ENCODE assay signal across 19 mouse cellular contexts in the genomic region with DNA sequence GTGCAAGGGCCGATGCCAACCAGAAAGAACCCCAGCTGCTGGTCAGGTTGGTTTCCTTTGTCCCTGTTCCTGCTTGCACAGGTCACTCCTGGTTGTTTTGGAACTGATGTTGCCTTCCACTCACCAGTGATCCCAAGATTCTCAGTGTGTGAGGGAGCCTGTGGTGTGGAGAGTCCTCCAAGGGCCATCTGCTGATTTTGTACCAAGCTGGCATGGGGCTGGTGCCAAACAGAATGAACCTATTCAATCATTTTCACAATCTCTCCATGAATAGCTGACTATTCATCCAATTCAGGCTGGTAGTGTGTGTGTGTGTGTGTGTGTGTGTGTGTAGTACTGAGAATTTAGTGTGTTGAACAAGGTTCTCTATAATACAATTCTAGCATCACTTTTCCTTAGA.
DNase-seq lines count a peak whose midpoint lies in the region; ATAC-seq and TF ChIP-seq lines count a peak whose summit lies in the region.
"Had no signal": no experiment of that assay in that cellular context is flagged by ENCODE, and none has a peak within 500 bp of the region (broad histone marks: within the 10 kb centered on the region; RNA-seq: fewer than 3 reads in every experiment).

No protein-coding gene starts in this region.

- H3K4me3 ChIP-seq in midbrain, postnatal 0 days (ENCODE audit: low read depth, low read length), result no peak overlapping the region
- H3K4me3 ChIP-seq in midbrain, embryonic 10.5 days, result no peak overlapping the region
- H3K4me3 ChIP-seq in forebrain, postnatal 0 days (ENCODE audit: low read depth, low read length), result no peak overlapping the region
- no peak overlapping the region for H3K4me3 ChIP-seq in limb, embryonic 10.5 days
- H3K4me3 ChIP-seq: hindbrain, embryonic 12.5 days; intestine, embryonic 15.5 days; left cerebral cortex, adult 2 months; limb, embryonic 13.5 days; liver, embryonic 15.5 days; megakaryocyte, embryonic 14.5 days had no signal

- no peak overlapping the region for H3K4me2 ChIP-seq in midbrain, postnatal 0 days (ENCODE audit: low read depth, low read length, poor library complexity, severe bottlenecking)
- H3K4me2 ChIP-seq in forebrain, postnatal 0 days (ENCODE audit: low read depth), result no peak overlapping the region
- H3K4me2 ChIP-seq: hindbrain, embryonic 12.5 days; intestine, embryonic 15.5 days; limb, embryonic 13.5 days; liver, embryonic 15.5 days had no signal

- H3K27ac ChIP-seq in midbrain, postnatal 0 days (ENCODE audit: low read depth, low read length), result no peak overlapping the region
- no peak overlapping the region for H3K27ac ChIP-seq in midbrain, embryonic 10.5 days (replicated peaks)
- no peak overlapping the region for H3K27ac ChIP-seq in forebrain, postnatal 0 days (ENCODE audit: low read depth, low read length)
- H3K27ac ChIP-seq in limb, embryonic 10.5 days, result no peak overlapping the region
- H3K27ac ChIP-seq: hindbrain, embryonic 12.5 days; intestine, embryonic 15.5 days; kidney, postnatal 0 days; left cerebral cortex, adult 2 months; limb, embryonic 13.5 days; liver, embryonic 15.5 days had no signal

- no peaks in the 10 kb centered on the region for H3K4me1 ChIP-seq in midbrain, postnatal 0 days (ENCODE audit: insufficient read depth, low read length)
- no peaks in the 10 kb centered on the region for H3K4me1 ChIP-seq in midbrain, embryonic 10.5 days
- no peaks in the 10 kb centered on the region for H3K4me1 ChIP-seq in forebrain, postnatal 0 days (ENCODE audit: insufficient read depth)
- no peaks in the 10 kb centered on the region for H3K4me1 ChIP-seq in limb, embryonic 10.5 days
- H3K4me1 ChIP-seq: hindbrain, embryonic 12.5 days; intestine, embryonic 15.5 days; limb, embryonic 13.5 days; liver, embryonic 15.5 days; megakaryocyte, embryonic 14.5 days had no signal

- H3K9me3 ChIP-seq in midbrain, postnatal 0 days (ENCODE audit: low read length), result no peaks in the 10 kb centered on the region
- H3K9me3 ChIP-seq in midbrain, embryonic 10.5 days (replicated peaks), result no peaks in the 10 kb centered on the region
- no peaks in the 10 kb centered on the region for H3K9me3 ChIP-seq in forebrain, postnatal 0 days (ENCODE audit: low read length)
- no peaks in the 10 kb centered on the region for H3K9me3 ChIP-seq in limb, embryonic 10.5 days (replicated peaks)
- H3K9me3 ChIP-seq: hindbrain, embryonic 12.5 days; intestine, embryonic 15.5 days; limb, embryonic 13.5 days; liver, embryonic 15.5 days had no signal

- no peak overlapping the region for H3K9ac ChIP-seq in midbrain, postnatal 0 days (replicated peaks; ENCODE audit: low read length, poor library complexity, severe bottlenecking)
- no peak overlapping the region for H3K9ac ChIP-seq in forebrain, postnatal 0 days
- H3K9ac ChIP-seq: hindbrain, embryonic 12.5 days; intestine, embryonic 15.5 days; limb, embryonic 13.5 days; liver, embryonic 15.5 days had no signal

- no peaks in the 10 kb centered on the region for H3K27me3 ChIP-seq in midbrain, postnatal 0 days (ENCODE audit: insufficient read depth, low read length)
- H3K27me3 ChIP-seq in midbrain, embryonic 10.5 days (ENCODE audit: low read depth, poor library complexity, severe bottlenecking), result no peaks in the 10 kb centered on the region
- H3K27me3 ChIP-seq in forebrain, postnatal 0 days (ENCODE audit: insufficient read depth, low read length), result no peaks in the 10 kb centered on the region
- no peaks in the 10 kb centered on the region for H3K27me3 ChIP-seq in limb, embryonic 10.5 days (ENCODE audit: low read depth, poor library complexity, severe bottlenecking)
- H3K27me3 ChIP-seq: hindbrain, embryonic 12.5 days; intestine, embryonic 15.5 days; limb, embryonic 13.5 days; liver, embryonic 15.5 days; megakaryocyte, embryonic 14.5 days had no signal

- 75% methylated on average over 1 of the region's 1 CpGs for WGBS in midbrain, postnatal 0 days
- WGBS in midbrain, embryonic 10.5 days, result 100% methylated on average over 1 of the region's 1 CpGs
- 67% methylated on average over 1 of the region's 1 CpGs for WGBS in forebrain, postnatal 0 days
- 96% methylated on average over 1 of the region's 1 CpGs for WGBS in limb, embryonic 10.5 days

- no peak for ATAC-seq in midbrain, postnatal 0 days (ENCODE audit: low FRiP score)
- ATAC-seq in forebrain, postnatal 0 days, result no peak; the same call in 1 of the 2 replicates
- ATAC-seq: intestine, embryonic 15.5 days; lung, postnatal 0 days; midbrain, embryonic 16.5 days had no signal

- DNase-seq in midbrain, postnatal 0 days (ENCODE audit: low spot score), result peak; percentile 21
- no peak for DNase-seq in midbrain, embryonic 10.5 days (ENCODE audit: low spot score)
- DNase-seq in cerebellum, adult 9-10 months, result peak; percentile 14
- peak; percentile 39 for DNase-seq in forebrain, postnatal 0 days
- no peak for DNase-seq in limb, embryonic 10.5 days (ENCODE audit: low spot score)
- DNase-seq in gastrocnemius, postnatal 25 days, result no peak
- no peak for DNase-seq in liver
- DNase-seq: gastrocnemius, postnatal 10 days; right cerebral cortex, adult 18-20 months; thymus, postnatal 14 days had no signal

- H3K36me3 ChIP-seq in midbrain, postnatal 0 days (ENCODE audit: insufficient read depth, low read length), result no peaks in the 10 kb centered on the region
- H3K36me3 ChIP-seq in midbrain, embryonic 10.5 days, result no peaks in the 10 kb centered on the region
- no peaks in the 10 kb centered on the region for H3K36me3 ChIP-seq in forebrain, postnatal 0 days (ENCODE audit: insufficient read depth)
- no peaks in the 10 kb centered on the region for H3K36me3 ChIP-seq in limb, embryonic 10.5 days
- H3K36me3 ChIP-seq: hindbrain, embryonic 12.5 days; intestine, embryonic 15.5 days; limb, embryonic 13.5 days; liver, embryonic 15.5 days had no signal

- no peak for TF ChIP-seq CTCF in midbrain, postnatal 0 days (IDR thresholded peaks at IDR 0.05)
- TF ChIP-seq CTCF in forebrain, postnatal 0 days (IDR thresholded peaks at IDR 0.05; ENCODE audit: low read depth), result no peak

Comparison
In these comparisons a context has a peak if more than half of its experiments do, and no peak if none do; other contexts are left out.
1. DNase-seq: peak in midbrain, postnatal 0 days (single experiment), cerebellum, adult 9-10 months (single experiment) and forebrain, postnatal 0 days (single experiment); none in midbrain, embryonic 10.5 days (single experiment), limb, embryonic 10.5 days (single experiment), gastrocnemius, postnatal 25 days (single experiment) and liver (single experiment).